Mouse (Mus musculus): ENCODE measurements at regions not wholly inside any gene's neighbourhood (a gene's known extent, or its start where the extent isn't known, plus 50 kb on each side); places are given as distances from the start of the nearest gene placed in this dataset.

DNA sequence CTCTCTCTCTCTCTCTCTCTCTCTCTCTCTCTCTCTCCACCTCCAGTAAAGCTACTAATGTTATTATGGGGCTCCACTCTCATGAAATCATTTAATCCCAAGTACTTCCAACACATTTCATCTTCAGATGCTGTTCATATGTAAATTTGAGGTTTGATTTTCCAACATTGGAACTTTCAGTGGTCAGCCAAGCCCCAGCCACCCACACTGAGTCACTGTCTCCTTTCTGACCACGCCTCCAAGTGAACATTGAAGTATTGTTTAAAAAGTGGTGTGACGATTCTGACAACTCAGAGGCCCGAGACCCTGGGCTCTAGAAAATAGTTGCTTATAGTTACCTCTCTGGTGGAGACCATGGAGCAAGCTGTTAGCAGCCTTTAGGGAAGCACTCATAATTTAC is 313.3 kb downstream of the Qdpr start:
- no peak for DNase-seq (ENCODE audit: low spot score in 2 of 2)

DNA sequence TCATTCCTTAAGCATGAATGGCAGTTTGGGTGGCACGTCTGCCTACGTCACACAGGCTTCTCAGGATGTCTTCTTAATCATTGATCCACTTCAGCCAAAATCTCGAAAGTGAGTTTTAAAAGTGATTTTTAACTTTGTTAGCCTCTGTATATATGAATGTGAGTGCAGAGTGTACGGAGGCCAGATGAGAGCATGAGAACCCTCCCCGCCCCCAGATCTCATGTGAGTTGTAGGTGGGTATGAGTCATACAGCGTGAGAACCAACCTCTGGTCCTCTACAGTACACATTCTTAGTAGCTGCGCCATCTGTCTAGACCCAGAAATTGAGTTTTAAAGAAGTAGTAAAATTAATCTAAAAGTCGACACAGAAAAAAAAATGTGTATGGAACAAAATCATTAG is 322.1 kb downstream of the Qdpr start:
- DNase-seq (ENCODE audit: low spot score in 2 of 2): peak; percentile 47 to 70

DNA sequence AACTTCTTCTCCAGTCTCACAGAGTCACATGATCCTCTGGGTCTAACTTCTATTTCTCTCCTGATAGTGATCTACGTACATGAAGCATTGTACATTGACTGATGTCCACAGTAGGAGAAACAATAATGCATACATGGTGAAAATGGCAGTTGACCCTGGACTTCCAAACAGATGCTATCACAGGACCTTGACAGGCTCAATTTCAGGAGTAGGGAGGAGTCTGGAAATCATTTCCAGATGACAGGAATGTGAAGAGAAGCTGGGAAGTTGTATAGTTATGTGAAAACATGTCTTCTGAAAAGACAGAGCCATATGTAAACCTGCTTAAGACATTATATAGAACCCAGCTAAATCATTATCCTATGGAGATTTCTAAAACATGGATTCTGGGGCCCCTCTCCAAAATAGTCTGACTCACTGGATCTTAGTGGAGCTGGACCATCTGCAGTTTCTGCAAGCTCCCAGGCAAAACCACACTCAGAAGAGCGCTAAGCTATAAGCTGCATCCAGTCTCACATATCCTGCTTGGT is 322.3 kb upstream of the Ldb2 start:
- DNase-seq (ENCODE audit: low spot score in 2 of 2): no peak

DNA sequence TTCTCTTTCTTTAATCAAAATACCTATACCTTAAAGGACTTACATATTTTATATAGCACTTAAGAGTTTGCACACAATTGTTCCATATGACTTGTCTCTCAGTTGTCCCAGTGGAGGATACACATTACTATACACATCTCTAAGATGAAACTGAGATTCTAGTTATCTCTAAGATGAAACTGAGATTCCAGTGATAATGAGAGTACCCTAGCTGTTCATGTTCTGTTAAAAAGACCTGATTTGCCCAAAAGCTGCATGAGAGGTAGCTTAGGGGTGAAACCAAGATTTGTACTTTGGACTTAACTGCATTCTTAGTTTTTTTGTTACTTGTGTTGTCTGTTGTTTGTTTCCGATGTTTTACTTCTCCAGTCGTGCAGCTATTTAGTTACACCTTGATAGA is 320.3 kb upstream of the Ldb2 start:
- no peak for DNase-seq (ENCODE audit: low spot score in 2 of 2)

DNA sequence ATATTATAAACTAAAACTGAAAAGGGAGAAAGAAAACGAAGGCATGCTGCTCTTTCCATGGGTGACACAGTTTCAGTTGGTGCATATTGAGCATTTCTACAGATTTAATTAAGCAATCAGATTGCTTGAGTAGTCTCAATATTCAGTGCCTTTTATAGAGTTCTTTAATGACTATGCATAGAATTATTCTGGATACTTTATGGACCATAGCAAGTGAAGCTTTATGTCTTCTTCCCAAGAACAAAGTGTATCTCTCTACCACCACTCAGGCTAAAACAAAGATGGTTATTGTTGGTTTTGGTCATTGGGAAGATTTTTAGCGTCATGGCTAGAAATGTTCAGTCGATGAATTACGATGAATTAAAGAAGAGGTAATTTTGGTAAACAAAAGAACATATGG is 311.8 kb upstream of the Ldb2 start:
- DNase-seq (ENCODE audit: low spot score in 2 of 2): no peak

DNA sequence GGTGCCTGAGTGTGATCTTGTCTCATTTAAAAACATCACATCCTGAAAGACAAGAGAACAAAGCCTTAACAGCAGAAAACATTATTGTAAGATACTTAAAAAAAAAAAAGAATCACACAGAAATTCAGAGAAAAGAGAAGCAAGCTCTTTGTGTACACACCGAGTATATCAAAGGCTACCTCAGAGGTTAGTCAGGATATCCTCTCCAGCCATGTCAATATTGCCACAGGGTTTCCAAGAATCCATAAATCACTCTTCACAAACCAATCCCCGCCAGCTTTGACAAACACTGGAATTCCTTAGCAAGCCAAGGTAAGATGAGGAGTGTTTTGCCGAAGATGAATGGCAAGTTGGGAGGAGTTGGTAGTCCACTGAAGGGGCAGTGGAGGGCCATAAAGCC is 311.3 kb upstream of the Ldb2 start:
- DNase-seq (ENCODE audit: low spot score in 2 of 2): no peak

DNA sequence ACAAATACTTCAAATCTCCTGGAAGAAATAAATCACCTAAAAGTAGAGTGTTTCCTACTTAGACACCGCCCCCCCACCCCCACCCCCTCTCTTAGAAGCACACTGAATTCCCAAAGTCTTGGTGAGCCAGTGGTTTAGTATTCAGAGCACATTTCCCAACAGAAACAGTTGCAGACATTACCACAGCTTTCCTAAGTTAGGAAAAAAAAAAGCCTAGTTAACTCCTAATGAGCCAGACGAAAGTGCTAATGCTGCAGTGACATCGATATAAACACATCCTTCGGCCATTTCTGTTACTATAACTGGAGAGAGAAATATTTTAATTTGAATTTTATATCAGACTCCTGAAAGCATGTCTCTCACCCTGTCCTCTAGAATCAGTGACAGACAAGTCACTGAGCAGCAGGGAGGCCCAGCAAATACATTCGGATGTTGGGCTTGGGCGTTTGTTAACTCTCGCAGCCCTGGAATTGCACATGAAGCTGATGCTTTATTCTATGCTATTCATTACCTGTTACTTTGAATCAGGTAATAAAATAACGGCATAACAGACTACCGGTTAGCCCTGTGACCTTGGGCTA is 305.8 kb upstream of the Ldb2 start:
- DNase-seq (ENCODE audit: low spot score in 2 of 2): no peak

DNA sequence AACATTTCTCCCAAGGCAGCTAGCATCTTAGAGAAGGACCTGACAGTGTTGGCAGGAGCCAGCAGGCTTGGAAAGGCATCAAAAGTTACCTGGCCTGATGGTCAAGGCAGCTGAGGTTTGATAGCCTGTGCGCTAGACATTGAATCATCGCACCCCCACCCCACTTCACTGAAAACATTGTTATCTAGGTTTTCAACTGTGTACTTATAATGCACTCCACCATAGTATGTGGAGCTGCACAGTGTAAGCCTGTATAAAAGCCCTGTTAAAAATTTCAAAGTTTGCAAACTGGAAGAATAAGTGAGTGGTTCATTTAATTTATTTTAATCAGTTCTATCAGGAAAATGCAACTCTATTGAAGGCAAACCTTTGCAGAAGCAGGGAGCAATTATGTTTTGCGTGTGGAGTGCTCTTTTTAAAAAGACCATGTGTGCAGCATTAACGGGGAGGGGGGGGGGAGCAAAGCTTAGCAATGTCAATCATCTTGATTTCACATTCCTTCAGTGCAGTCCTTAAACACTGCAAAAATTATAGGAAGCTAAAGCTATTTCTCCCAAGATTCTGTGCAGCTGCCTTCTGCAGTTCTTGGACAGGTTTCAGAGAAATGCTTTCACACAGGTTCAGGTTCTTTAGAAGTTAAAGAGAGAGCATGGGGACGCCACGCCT is 304.4 kb upstream of the Ldb2 start:
- no peak for DNase-seq (ENCODE audit: low spot score in 2 of 2)

DNA sequence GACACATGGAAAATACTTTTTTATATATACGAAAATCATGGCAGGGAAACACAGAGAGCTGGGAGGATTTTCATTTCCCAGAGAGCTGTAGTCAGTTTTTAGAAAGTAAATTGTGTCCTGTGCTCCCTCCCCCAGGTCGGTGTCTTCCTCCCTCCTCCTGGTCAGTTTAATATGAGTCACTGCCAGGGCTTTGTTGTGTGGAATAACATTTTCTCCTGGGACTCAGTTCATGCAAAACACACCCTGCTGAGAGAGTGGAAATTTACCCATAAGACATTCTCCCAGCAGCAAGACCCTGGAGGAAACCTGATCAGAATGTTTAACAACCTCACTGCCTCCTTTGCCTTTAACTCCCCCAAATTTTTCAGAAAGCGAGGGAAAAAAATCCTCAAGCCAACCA is 303.2 kb upstream of the Ldb2 start:
- DNase-seq (ENCODE audit: low spot score in 2 of 2): no peak

DNA sequence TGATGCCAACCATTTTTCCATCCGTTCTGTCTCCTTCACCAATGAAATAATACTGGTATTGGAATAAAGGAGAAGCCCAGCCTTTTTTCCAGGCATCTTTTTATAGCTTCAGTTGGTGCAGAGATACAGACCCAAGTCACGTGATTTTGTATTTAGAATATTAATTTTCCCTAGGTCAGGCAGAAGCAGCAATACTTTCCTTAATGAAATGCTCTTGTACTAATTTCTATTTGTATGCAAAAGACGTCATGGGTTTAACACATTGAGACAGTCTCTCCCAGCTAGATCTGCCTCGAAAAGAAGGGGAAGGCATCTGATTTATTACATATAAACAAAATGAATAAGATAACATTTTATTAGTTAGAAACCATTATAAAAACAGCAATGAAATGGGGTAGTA is 302.3 kb upstream of the Ldb2 start:
- DNase-seq (ENCODE audit: low spot score in 2 of 2): no peak

DNA sequence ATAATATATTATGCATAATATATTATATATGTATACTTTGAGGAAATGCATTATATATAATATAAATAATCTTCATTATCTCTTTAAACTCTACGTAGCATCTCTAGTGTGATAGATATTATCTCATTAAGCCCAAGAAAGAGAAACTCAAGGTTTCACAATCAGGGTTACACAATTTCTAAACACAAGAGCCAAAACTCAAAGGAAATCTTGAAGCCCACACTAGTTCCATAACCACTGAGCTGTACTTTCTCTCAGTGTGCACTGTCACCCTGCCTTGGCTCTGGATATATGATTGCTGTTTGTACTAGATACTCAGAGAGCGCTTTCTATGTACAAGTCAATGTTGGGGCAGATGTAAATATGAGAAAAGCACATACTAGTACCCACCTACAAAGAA is 299.6 kb upstream of the Ldb2 start:
- no peak for DNase-seq (ENCODE audit: low spot score in 2 of 2)

DNA sequence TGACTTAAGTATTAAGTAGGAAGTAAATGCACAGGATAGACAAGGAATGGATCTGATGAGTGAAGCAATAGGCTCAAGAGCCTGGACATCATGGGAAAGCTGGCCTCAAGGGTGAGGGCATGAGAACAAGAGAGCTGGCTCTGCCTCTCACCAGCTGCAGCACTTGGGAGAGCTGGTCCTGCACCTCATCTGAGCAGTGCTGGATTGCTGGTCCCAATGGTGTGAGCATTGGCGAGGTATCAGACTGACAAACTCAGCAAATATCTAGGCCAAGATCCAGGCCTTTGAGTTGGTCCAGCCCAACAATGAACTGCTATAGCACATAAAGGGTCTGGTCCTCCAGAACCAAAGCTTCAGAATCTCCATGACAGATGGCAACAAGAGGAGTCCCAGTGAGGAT is 298.5 kb upstream of the Ldb2 start:
- no peak for DNase-seq (ENCODE audit: low spot score in 2 of 2)

DNA sequence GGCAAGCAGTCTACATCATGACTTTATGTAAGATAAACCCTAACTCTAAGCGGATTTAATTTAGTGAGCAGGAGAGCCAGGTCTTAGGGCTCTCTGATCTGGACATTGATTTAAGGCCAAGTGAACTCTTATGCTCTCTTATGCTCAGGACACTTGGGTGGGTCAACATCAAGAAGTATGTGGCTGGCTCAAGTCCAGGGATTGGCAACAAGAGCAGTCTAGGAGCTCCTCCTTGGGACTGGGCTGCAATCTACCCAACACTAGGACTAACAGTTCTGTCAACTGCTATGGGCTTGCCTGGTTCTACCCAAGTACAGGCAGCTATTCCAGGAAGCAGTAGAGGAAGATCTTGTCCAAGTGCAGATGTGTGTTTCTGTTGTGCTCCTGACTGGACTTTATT is 285.3 kb upstream of the Ldb2 start:
- DNase-seq (ENCODE audit: low spot score in 2 of 2): no peak

DNA sequence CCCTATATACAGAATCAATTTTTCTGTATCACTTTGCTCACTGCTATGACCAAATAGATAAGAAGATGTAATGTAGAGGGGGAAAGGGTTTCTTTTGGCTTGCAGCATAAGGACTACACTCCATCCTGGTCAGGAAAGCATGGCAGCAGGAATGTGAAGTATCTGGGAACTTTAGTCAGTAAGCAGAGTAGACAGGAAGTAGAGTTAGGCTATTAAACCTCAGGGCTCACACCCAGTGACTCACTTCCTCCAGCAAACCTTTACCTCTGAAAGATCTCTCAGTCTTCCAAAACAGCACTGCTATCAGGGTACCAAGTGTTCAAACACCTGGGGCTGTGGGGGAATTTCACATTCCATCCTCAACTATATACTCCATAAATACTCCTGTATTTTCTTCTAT is 283.1 kb upstream of the Ldb2 start:
- DNase-seq (ENCODE audit: low spot score in 2 of 2): no peak

DNA sequence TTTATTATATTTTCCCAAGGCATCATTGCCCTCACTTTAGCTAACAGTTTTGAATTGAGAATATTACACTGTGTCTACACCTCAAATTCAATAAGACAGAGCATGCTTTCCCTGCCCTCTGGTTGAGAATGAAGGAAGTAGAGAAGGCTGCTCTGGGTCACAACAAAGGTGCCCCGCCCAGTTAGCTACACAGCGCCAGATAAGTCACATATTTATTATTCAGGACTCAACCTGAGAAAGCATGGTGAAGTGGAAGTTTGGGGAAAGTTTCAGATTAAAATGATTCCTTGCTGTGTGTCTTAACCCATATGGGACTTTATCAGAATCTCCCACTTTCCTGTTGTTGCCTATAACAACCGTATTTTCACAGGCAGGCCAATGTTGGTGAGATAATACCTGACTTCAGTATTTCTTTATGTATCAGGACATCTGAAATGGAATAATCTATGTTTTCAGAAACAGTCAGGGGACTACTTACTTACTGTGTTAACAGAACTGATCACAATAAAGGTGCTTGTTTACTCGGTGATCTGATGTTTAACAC is 276.9 kb upstream of the Ldb2 start:
- DNase-seq (ENCODE audit: low spot score in 2 of 2): no peak

DNA sequence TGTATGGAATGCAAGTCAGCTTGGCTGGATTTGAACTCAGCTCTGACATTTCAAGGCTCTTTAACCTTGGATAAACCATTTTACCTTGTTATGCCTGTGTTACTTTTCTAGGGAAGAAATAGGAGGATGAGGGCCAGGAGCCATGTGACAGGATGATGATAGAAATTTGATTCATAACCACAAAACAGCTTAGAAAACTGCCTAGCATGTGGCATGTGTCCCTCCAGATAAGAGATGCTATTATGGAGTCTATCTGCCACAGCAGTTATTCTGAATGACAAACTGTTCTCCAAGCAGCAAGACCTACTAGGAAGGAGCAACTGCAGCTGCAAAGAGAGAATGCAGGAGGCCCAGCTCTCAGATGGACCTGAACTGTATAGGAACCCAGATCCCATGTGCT is 275.7 kb upstream of the Ldb2 start:
- DNase-seq (ENCODE audit: low spot score in 2 of 2): no peak

DNA sequence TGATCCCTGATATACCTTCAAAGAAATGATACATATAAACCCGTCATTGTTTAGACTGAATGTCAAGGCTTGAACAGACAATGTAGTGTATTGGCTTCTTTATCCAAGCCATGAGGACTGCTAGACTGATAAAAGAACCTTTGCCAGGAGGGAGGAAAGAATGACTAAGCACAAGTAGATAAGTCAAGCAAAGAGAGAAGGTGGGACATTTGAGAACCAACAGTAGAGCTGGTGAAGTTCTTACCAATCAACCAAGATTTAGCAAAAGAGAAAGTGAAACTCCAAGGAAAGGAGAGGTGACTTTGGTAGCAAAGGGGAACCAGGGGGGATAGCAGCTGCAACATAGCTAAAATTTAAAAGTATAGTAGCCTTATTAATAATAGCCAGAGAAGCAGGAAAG is 273.0 kb upstream of the Ldb2 start:
- no peak for DNase-seq (ENCODE audit: low spot score in 2 of 2)

DNA sequence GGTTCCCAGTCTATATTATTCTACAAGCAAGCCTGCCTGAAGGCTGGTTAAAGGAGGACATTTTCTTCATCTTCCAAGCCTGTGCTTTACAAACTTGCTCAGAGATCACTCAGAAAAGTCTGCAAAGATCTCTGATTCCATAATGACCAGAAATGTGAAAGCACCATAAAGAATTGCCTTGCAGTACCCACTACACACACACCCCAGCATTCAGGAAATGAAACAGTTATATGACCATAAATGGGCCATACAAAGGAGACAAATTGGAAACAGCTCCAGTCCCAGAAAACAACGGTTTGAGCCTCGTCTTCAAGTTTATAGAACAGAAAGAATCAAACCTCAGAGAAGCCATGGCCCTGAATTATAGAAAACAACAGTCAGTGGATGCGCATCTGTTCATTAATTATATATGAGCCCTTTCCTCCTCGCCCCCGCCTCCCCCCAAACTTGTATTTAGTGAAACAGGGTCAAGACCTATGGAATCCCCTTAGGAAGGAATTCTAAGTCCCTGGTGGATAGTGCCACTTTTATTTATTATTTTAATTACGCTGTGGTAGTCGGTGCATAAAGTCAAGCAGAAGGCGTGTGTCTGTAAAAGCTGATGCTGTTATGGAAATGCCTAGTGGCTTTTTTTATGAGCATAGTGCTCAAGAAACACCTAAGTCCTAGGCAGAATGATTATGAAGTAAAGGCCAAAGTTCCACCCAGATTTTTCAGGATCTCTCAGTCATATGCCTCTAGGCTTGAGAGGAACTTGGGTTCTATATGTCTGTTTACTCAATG is 266.6 kb upstream of the Ldb2 start:
- no peak for DNase-seq (ENCODE audit: low spot score in 2 of 2)

DNA sequence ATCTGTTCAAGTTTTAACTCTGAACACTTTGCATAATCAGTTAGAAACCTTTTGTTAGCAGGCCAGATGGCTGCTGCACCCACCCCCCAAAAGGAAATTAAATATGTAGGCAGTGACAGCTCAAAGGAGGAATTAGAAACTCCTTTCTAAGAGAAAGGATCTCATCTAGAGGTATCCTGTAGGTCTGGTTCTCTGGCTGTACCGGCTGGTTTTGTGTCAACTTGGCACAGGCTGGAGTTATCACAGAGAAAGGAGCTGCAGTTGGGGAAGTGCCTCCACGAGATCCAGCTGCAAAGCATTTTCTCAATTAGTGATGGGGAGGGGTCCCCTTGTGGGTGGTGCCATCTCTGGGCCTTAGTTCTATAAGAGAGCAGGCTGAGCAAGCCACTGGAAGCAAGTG is 263.1 kb upstream of the Ldb2 start:
- peak; percentile 31 to 62 for DNase-seq (ENCODE audit: low spot score in 2 of 2)

DNA sequence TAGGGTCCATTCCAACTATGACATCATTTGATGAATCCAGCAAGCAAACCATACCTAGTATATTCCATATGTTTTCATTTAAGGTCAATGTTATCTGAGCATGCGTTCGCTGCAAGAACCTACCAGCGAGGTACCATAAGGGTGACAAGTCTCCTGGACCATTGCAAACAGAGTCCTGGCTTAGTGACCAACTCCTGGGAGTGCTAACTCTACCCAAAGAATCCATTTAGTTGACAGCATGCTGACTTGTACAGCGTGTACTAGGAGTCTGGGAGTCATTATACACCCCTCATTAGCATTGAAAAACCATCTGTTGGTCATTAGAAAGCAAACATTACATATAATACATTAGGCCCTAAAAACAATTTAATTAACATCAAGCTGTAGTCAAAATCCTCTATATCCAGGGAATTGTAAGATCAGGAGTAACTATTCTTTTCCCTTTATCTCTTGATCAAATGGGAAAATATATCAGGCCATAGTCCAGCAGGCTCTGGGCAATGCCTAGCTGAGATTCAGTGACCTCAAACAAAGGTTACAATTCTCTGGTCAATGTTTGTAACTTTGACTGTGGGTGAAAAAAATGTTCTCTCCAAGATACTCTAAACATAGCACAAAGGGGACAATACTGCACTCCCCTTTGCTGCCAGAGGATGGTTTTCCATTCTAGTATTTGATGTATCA is 255.9 kb upstream of the Ldb2 start:
- DNase-seq (ENCODE audit: low spot score in 2 of 2): no peak

DNA sequence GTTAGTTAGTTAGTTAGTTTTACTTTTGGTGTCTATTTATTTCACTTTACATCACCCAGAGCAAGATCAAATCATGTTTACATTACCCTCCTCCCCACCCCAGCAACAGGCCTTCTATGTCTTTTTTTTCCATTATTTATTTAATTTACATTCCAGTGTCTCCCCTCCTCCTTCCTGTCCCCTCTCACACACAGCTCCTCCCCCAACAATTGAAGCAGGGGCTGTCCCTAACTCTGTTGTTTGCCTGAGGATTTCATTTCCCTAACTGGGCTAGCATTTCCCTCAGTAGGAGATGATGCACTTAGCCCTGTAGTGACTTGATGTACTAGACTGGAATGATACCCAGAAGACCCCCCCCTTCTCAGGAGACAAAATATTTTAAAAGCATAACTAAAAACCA is 249.9 kb upstream of the Ldb2 start:
- no peak for DNase-seq (ENCODE audit: low spot score in 2 of 2)

DNA sequence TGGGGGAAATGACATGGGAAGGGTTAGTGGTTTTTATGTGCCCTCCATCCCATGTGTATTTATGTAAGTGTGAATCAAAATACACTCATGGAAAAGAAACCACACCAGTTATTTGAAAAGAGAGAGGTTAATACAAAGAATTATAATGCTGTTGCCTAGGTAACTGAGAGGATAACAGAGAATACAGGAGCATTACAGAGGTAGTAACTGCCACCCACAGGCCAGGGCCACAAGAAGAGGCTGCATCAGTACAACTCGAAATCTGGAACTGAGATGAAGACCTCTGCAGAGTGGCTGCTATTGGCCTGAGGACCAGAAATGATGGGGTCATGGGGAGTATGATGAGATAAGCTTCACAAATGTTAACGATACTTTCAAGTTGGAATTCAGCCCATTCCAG is 243.4 kb upstream of the Ldb2 start:
- no peak for DNase-seq (ENCODE audit: low spot score in 2 of 2)

Measured in frontal cortex, postnatal 36 days (tissue).